Mouse (Mus musculus): Measurements from ENCODE around the gene Abr. TPM values are rescaled to one million over a fixed set of nuclear protein-coding genes. Genes with fewer than 3 reads are reported as not detected.

Abr gene
- polyA plus RNA-seq, 1 experiment from 2014 or later = 40.4 TPM

DNA sequence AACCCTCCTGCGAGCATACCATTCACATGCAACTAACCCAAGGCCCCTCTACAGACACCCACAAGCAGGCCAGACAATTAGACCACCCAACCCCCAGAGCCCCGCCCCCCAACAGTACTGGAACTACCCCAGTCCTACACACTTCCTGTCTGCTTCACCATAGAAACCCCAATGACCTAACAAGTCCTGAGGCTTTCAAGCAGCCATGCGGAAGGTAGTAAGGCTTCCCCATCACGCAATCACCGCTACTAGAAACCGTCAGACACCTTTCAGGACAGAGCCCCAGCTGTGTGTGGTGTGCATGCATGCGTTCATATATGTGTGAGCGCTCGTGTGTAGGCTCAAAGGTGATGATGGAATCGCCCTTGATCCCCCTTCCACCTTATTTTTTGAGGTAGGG lies 165.2 kb downstream of the Abr start:
- Histone ChIP-seq H3K4me2 (replicated peaks; ENCODE audit: low read depth, low read length) (no peak overlapping the region), H3K9me3 (ENCODE audit: low read length) (no peaks in the 10 kb centered on the region), H3K27ac (ENCODE audit: low read length) (no peak overlapping the region), H3K27me3 (ENCODE audit: insufficient read depth, low read length) (no peaks in the 10 kb centered on the region), H3K36me3 (ENCODE audit: insufficient read depth, low read length) (peaks cover 38% of the 10 kb centered on the region), H3K4me3 (ENCODE audit: low read length) (no peak overlapping the region), H3K4me1 (ENCODE audit: insufficient read depth, low read length) (peaks cover 11% of the 10 kb centered on the region), H3K9ac (replicated peaks; ENCODE audit: low read length) (no peak overlapping the region)
- 0 out of 2 replicates have a peak, but pooled peaks have one; percentile 24 for ATAC-seq (ENCODE audit: low FRiP score, low TSS enrichment)
- WGBS = 68% methylated on average over 10 of the region's 10 CpGs

DNA sequence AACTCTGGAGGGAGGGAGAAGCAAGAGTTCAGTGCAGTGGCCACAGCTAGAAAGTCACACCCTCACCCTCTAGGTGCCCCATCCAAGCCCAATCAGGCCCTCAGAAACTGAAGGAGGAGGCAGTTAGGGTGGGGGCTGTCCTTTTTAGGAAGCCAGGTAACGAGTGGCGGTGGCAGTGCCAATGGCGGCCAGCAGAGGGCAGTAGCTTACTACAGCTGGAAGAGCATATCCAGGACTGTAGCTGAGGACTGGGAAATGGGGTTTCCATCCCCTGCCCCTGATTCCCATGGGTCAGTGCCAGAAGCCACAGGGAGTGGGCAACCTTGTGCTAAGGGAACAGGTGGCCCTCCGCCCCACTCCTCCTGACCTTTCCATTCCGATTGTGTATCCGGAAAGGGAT lies 165.9 kb downstream of the Abr start:
- ATAC-seq (ENCODE audit: low FRiP score, low TSS enrichment) = peak; percentile 69
- 21% methylated on average over 6 of the region's 6 CpGs for WGBS
- no peaks in the 10 kb centered on the region for H3K27me3 ChIP-seq (ENCODE audit: insufficient read depth, low read length)
- no peak overlapping the region for H3K4me3 ChIP-seq (ENCODE audit: low read length)
- H3K4me2 ChIP-seq (replicated peaks; ENCODE audit: low read depth, low read length) = no peak overlapping the region
- no peaks in the 10 kb centered on the region for H3K9me3 ChIP-seq (ENCODE audit: low read length)
- peaks cover 11% of the 10 kb centered on the region for H3K4me1 ChIP-seq (ENCODE audit: insufficient read depth, low read length)
- H3K36me3 ChIP-seq (ENCODE audit: insufficient read depth, low read length) = peaks cover 43% of the 10 kb centered on the region
- no peak overlapping the region for H3K27ac ChIP-seq (ENCODE audit: low read length)
- H3K9ac ChIP-seq (replicated peaks; ENCODE audit: low read length) = no peak overlapping the region

DNA sequence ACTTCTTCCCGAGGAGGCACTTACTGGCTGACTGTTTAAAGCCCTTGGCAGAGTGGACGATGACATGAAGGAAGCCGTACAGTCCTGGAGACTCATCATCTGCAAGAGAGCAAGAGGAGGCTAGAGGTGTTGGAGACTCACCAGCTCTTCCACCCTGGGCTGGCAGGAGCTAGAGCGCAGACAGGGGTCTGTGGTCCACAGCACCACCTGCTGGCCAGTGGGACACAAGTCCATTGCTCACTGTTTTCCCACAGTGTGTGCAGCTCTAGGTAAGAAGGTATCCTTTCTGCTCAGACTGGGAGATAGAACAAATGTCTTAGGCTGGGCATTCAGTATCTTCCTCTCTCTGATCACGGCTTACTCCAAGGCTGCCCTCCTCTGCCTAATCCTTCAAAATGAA lies 167.6 kb downstream of the Abr start:
- ATAC-seq (ENCODE audit: low FRiP score, low TSS enrichment) = 0 out of 2 replicates have a peak, but pooled peaks have one; percentile 43
- Histone ChIP-seq H3K27me3 (ENCODE audit: insufficient read depth, low read length) (no peaks in the 10 kb centered on the region), H3K9ac (replicated peaks; ENCODE audit: low read length) (no peak overlapping the region), H3K4me2 (replicated peaks; ENCODE audit: low read depth, low read length) (no peak overlapping the region), H3K36me3 (ENCODE audit: insufficient read depth, low read length) (peaks cover 39% of the 10 kb centered on the region), H3K4me1 (ENCODE audit: insufficient read depth, low read length) (peaks cover 22% of the 10 kb centered on the region), H3K27ac (ENCODE audit: low read length) (no peak overlapping the region), H3K9me3 (ENCODE audit: low read length) (no peaks in the 10 kb centered on the region), H3K4me3 (ENCODE audit: low read length) (no peak overlapping the region)
- 66% methylated on average over 5 of the region's 5 CpGs for WGBS

DNA sequence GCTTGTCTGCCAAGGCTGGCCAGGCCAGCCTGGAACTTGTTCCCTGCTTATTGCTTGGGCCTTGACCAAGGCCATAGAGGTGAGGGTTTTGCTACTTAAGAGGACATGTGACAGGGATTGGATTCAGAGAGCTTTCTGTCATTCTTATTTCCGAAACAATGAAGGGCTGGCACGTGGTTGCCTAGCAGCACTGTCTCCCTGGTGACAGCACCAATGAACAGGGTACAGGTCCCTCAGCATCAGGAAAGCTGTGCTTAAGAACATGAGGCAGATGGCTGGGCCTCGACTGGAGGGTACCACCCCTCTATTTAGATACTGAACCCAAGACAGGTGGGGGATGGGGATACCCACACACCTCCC lies 171.9 kb downstream of the Abr start:
- no peaks in the 10 kb centered on the region for H3K9me3 ChIP-seq (ENCODE audit: low read length)
- 36% methylated on average over 3 of the region's 3 CpGs for WGBS
- no peak overlapping the region for H3K4me2 ChIP-seq (replicated peaks; ENCODE audit: low read depth, low read length)
- no peak overlapping the region for H3K4me3 ChIP-seq (ENCODE audit: low read length)
- no peaks in the 10 kb centered on the region for H3K27me3 ChIP-seq (ENCODE audit: insufficient read depth, low read length)
- peak overlapping the region; percentile 73 for H3K27ac ChIP-seq (ENCODE audit: low read length)
- ATAC-seq (ENCODE audit: low FRiP score, low TSS enrichment) = no peak
- peaks cover 39% of the 10 kb centered on the region for H3K36me3 ChIP-seq (ENCODE audit: insufficient read depth, low read length)
- H3K4me1 ChIP-seq (ENCODE audit: insufficient read depth, low read length) = peaks cover 25% of the 10 kb centered on the region
- 0 out of 2 replicates have a peak overlapping the region, but pooled peaks have one; percentile 28 for H3K9ac ChIP-seq (replicated peaks; ENCODE audit: low read length)

DNA sequence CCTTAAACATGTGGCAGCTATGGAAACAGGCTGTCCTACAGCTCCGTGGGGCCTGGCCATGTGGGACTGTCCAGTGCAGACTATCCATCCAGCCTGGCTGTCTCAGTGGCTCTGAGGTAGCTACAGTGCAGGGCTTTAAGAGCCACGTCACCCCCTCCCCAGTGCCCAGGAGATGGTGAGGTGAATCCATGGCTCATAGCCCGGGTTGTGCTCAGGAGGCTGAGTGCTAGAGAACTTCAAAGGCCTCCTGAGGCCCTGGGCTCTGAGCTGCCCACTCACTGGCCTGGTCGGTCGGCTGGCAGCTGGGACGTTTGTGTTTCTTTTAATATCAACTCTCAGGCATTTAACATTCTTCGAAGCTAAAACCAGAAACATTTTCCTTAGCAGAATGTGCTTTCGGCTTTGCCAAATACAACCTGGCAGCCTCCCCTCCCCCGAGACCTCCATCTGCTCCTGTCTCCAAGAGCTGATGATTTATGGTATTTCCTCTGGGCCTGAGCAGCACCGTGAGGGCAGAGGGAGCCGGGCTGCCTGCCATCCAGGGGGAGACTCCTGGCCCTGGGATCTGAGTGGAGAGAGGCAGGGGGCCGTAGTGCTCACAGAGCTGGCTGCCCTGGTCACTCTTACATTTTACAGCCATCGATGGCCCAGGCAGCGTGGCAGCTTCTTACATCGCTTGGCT lies 172.5 kb downstream of the Abr start:
- peaks cover 25% of the 10 kb centered on the region for H3K4me1 ChIP-seq (ENCODE audit: insufficient read depth, low read length)
- WGBS = 15% methylated on average over 15 of the region's 15 CpGs
- no peak overlapping the region for H3K4me2 ChIP-seq (replicated peaks; ENCODE audit: low read depth, low read length)
- H3K27ac ChIP-seq (ENCODE audit: low read length) = peak overlapping the region; percentile 73
- 0 out of 2 replicates have a peak overlapping the region, but pooled peaks have one; percentile 28 for H3K9ac ChIP-seq (replicated peaks; ENCODE audit: low read length)
- ATAC-seq (ENCODE audit: low FRiP score, low TSS enrichment) = peak; percentile 55
- no peaks in the 10 kb centered on the region for H3K9me3 ChIP-seq (ENCODE audit: low read length)
- H3K4me3 ChIP-seq (ENCODE audit: low read length) = no peak overlapping the region
- H3K27me3 ChIP-seq (ENCODE audit: insufficient read depth, low read length) = no peaks in the 10 kb centered on the region
- peaks cover 35% of the 10 kb centered on the region for H3K36me3 ChIP-seq (ENCODE audit: insufficient read depth, low read length)

DNA sequence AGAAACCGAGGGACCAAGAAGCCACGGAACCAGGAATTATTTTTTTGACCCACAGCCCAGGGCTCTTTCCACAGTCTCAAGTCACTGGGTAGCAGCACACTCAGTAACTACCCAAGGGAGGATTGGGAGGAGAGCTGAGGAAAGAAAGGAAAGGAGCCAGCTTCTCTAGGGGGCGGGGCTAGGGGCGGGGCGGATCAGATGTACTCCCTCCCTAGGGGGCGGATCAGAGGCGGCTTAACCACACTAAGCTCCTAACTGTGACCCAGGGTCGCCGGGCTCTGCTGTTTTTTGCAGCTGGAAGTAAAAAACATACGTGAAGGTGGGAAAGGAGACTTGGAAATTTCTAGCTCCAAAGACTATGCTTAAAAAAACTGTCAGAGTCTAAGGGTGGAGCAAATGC lies 175.9 kb downstream of the Abr start:
- no peak overlapping the region for H3K4me3 ChIP-seq (ENCODE audit: low read length)
- WGBS = 5% methylated on average over 10 of the region's 10 CpGs
- no peak overlapping the region; the same call in 1 of the 2 replicates for H3K4me2 ChIP-seq (replicated peaks; ENCODE audit: low read depth, low read length)
- H3K9me3 ChIP-seq (ENCODE audit: low read length) = no peaks in the 10 kb centered on the region
- no peak overlapping the region for H3K9ac ChIP-seq (replicated peaks; ENCODE audit: low read length)
- no peak for ATAC-seq (ENCODE audit: low FRiP score, low TSS enrichment)
- H3K36me3 ChIP-seq (ENCODE audit: insufficient read depth, low read length) = peaks cover 18% of the 10 kb centered on the region; the same call in 1 of the 2 replicates
- H3K4me1 ChIP-seq (ENCODE audit: insufficient read depth, low read length) = peaks cover 25% of the 10 kb centered on the region
- H3K27me3 ChIP-seq (ENCODE audit: insufficient read depth, low read length) = no peaks in the 10 kb centered on the region
- no peak overlapping the region for H3K27ac ChIP-seq (ENCODE audit: low read length)

DNA sequence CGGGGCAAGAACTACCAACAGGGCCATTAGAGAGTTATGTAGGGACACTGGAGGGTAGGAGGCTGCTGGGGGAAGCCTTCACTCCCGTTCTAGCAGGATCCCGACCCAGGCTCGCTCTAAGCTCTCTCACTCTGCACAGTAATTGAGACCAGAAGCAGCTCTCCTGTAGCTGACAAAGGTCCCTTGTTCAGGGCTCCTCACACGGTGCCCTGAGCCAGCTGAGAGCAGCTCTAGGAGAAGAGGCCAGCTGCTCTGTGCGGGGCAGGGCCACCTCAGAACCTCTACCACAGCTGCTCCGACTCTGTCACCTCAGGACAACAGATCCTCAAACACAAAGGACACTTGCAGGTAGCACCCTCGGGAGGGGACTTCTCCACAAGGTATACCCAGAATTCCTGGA lies 176.7 kb downstream of the Abr start:
- peaks cover 28% of the 10 kb centered on the region for H3K4me1 ChIP-seq (ENCODE audit: insufficient read depth, low read length)

DNA sequence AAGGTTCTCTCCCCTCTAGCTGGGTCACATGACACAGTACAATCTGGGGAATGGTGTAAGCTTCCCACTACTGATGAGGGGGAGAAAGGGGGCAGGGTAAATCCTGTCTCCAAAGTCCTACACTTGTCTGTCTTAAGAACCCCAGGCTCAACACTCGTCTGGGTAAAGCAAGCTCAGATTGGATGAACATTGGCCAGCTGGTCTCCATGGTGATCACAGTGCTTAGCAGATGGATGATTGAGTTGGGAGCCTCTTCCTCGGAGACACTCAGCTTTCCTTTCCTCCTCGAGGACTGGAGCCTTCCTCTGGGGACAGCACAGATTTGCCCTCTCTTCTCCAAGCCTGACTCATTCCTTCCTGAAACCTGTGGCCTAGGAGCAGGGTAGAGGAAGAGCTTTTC lies 182.4 kb downstream of the Abr start:
- no peak for ATAC-seq (ENCODE audit: low FRiP score, low TSS enrichment)
- 0 out of 2 replicates have a peak, but pooled peaks cover 8% of the 10 kb centered on the region for H3K36me3 ChIP-seq (ENCODE audit: insufficient read depth, low read length)
- peaks cover 28% of the 10 kb centered on the region for H3K4me1 ChIP-seq (ENCODE audit: insufficient read depth, low read length)
- H3K27ac ChIP-seq (ENCODE audit: low read length) = no peak overlapping the region
- H3K9me3 ChIP-seq (ENCODE audit: low read length) = no peaks in the 10 kb centered on the region
- WGBS = 23% methylated on average over 3 of the region's 3 CpGs
- H3K4me3 ChIP-seq (ENCODE audit: low read length) = no peak overlapping the region
- H3K9ac ChIP-seq (replicated peaks; ENCODE audit: low read length) = 0 out of 2 replicates have a peak overlapping the region, but pooled peaks have one; percentile 1
- no peak overlapping the region for H3K4me2 ChIP-seq (replicated peaks; ENCODE audit: low read depth, low read length)
- no peaks in the 10 kb centered on the region for H3K27me3 ChIP-seq (ENCODE audit: insufficient read depth, low read length)

More for the DNA sequence above, 176.7 kb downstream of the Abr start:
- Histone ChIP-seq H3K36me3 (ENCODE audit: insufficient read depth, low read length) (peaks cover 15% of the 10 kb centered on the region; the same call in 1 of the 2 replicates), H3K27me3 (ENCODE audit: insufficient read depth, low read length) (no peaks in the 10 kb centered on the region), H3K4me3 (ENCODE audit: low read length) (no peak overlapping the region), H3K9ac (replicated peaks; ENCODE audit: low read length) (no peak overlapping the region), H3K9me3 (ENCODE audit: low read length) (no peaks in the 10 kb centered on the region), H3K27ac (ENCODE audit: low read length) (no peak overlapping the region), H3K4me2 (replicated peaks; ENCODE audit: low read depth, low read length) (no peak overlapping the region)
- no peak for ATAC-seq (ENCODE audit: low FRiP score, low TSS enrichment)
- 54% methylated on average over 8 of the region's 8 CpGs for WGBS

DNA sequence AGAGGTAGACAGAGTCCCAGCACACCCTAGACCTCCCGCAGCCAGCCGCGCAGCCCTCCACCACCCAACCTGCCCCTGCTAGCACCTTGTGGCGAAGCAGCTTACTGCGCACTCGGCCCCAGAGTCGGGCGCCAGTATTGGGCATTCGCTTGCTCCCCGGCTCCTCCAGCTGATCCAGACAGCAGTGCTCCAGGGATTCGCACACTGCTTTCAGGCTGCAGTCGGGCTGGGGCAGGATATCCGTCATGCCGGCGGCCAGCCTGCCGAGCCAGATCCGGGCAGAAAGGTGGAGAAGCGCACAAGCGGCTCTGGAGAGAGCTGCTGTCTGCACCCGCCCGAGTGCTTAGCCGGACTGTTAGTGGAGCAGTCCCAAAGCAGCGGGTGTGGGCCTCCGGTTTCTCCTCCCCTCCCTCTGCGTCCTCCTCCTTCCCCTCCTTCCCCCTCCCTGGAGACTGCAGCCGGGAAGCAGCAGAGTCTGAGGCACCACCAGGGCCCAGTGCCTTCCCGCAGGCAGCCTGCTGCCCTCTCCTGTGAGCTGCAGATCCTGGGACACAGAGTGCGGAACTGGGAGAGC lies 185.2 kb downstream of the Abr start:
- Histone ChIP-seq H3K27me3 (ENCODE audit: insufficient read depth, low read length) (no peaks in the 10 kb centered on the region), H3K4me2 (replicated peaks; ENCODE audit: low read depth, low read length) (peak overlapping the region; percentile 59), H3K4me3 (ENCODE audit: low read length) (peak overlapping the region; percentile 38), H3K9me3 (ENCODE audit: low read length) (no peaks in the 10 kb centered on the region), H3K36me3 (ENCODE audit: insufficient read depth, low read length) (peaks cover 10% of the 10 kb centered on the region), H3K9ac (replicated peaks; ENCODE audit: low read length) (peak overlapping the region; percentile 57), H3K27ac (ENCODE audit: low read length) (peak overlapping the region; percentile 27), H3K4me1 (ENCODE audit: insufficient read depth, low read length) (peaks cover 28% of the 10 kb centered on the region)
- WGBS = 11% methylated on average over 28 of the region's 28 CpGs
- peak; percentile 91 for ATAC-seq (ENCODE audit: low FRiP score, low TSS enrichment)

DNA sequence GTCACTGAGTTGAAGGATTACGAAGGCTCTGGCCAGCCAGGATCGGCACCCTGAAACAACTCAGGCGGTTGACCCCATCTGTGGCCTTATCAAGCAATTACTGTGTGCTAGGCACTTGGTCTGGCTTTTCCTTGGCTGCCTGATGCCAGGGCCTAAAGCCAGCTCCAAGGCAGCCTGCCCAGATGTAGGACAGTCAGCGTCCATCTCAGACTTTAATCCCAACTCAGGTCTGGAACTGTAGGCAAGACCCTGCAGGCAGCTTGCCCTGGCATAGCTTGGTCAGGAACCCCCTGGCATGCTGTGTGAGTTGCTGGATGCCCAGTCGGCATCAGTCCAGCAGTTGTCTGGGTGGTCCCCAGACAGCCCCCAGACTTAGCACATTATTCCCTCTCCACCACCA lies 186.1 kb downstream of the Abr start:
- H3K27ac ChIP-seq (ENCODE audit: low read length) = no peak overlapping the region; the same call in 1 of the 2 replicates
- 88% methylated on average over 5 of the region's 5 CpGs for WGBS
- 0 out of 2 replicates have a peak overlapping the region, but pooled peaks have one; percentile 59 for H3K4me2 ChIP-seq (replicated peaks; ENCODE audit: low read depth, low read length)
- ATAC-seq (ENCODE audit: low FRiP score, low TSS enrichment) = no peak
- H3K27me3 ChIP-seq (ENCODE audit: insufficient read depth, low read length) = no peaks in the 10 kb centered on the region
- no peaks in the 10 kb centered on the region for H3K9me3 ChIP-seq (ENCODE audit: low read length)
- peaks cover 14% of the 10 kb centered on the region for H3K36me3 ChIP-seq (ENCODE audit: insufficient read depth, low read length)
- no peak overlapping the region for H3K9ac ChIP-seq (replicated peaks; ENCODE audit: low read length)
- H3K4me3 ChIP-seq (ENCODE audit: low read length) = peak overlapping the region; percentile 38; the same call in 1 of the 2 replicates
- H3K4me1 ChIP-seq (ENCODE audit: insufficient read depth, low read length) = peaks cover 28% of the 10 kb centered on the region

Data from kidney, embryonic 16.5 days (tissue).